Mouse (Mus musculus): ENCODE data around the gene Lpo.

Gene Lpo

DNA sequence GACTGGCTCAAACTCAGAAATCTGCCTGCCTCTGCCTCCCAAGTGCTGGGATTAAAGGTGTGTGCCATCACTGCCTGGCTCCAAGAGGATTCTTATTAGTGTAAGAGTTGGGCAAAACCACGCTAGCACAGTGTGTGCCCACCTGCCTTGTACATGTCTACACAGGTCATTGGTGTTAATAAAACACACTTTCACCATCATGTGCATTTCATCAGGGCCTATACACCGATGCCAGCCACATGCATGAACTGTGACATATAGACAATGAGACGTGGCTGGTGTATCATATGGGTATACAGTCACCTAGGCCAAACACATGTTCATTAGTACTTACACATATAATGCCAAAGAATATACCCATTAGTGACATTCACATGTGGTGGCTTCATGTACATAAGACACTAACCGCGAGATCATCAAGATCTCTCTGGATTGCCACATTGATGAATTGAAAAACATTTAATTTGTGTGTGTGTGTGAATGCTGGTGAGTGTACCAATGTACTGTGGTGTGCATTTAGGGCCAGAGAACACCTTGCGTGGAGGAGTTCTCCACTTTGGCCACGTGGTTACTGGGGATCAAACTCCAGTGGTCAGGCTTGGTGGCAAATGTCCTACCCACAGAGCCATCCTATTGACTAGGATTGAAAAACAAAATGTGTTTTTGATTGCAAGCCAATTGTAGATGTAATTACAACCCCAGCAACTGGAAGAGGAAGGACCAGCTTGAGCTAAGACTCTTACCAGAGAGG, 69.8 kb downstream of the Lpo start:
- no peak for DNase-seq (ENCODE audit: low spot score)

- no peak for DNase-seq (ENCODE audit: low spot score)
Measured at GRCm38 (mm10) chr11:87757001-87757954, 70.8 kb downstream of the Lpo start.

Data from ovary, postnatal 10 days (tissue).